Mouse (Mus musculus): Measurements from ENCODE around the gene Mpst.

- TF ChIP-seq POLR2A (IDR thresholded peaks at IDR 0.05; ENCODE audit: borderline replicate concordance, low read depth, low read length) (no peak), CTCF (IDR thresholded peaks at IDR 0.05; ENCODE audit: low read depth, low read length) (no peak)
Observed at GRCm38 (mm10) chr15:78434896-78435520, 28.8 kb downstream of the Mpst start.

Data from bone marrow macrophage, adult 2 months (primary cell).